Mouse (Mus musculus): ENCODE data around the gene Irf5. TPM values are rescaled to one million over a fixed set of nuclear protein-coding genes. Genes with fewer than 3 reads are reported as not detected.
"Not testable (repeated sequence)": the region's sequence is repeated elsewhere in the genome, so short reads cannot be mapped to it uniquely, and the experiment has no call there.

Gene Irf5
- polyA plus RNA-seq, 1 experiment from 2014 or later = 6.2 TPM

- no peak overlapping the region for H3K4me3 ChIP-seq
- H3K27ac ChIP-seq = no peak overlapping the region
- H3K27me3 ChIP-seq = no peaks in the 10 kb centered on the region
- H3K9ac ChIP-seq = no peak overlapping the region
- WGBS = 36% methylated on average over 2 of the region's 2 CpGs
- ATAC-seq (ENCODE audit: borderline replicate concordance, extremely low read depth, low FRiP score, low TSS enrichment) = no peak
- no peaks in the 10 kb centered on the region for H3K4me1 ChIP-seq
- no peaks in the 10 kb centered on the region for H3K9me3 ChIP-seq
- peaks cover 76% of the 10 kb centered on the region for H3K36me3 ChIP-seq
- H3K4me2 ChIP-seq = no peak overlapping the region
Observed at GRCm38 (mm10) chr6:29552526-29552925, 26.1 kb downstream of the Irf5 start.

- Histone ChIP-seq H3K4me3 (no peak overlapping the region), H3K4me1 (no peaks in the 10 kb centered on the region), H3K9ac (no peak overlapping the region), H3K4me2 (no peak overlapping the region), H3K36me3 (peaks cover 66% of the 10 kb centered on the region), H3K27ac (no peak overlapping the region), H3K27me3 (no peaks in the 10 kb centered on the region), H3K9me3 (no peaks in the 10 kb centered on the region)
- WGBS = 86% methylated on average over 2 of the region's 2 CpGs
- no peak for ATAC-seq (ENCODE audit: borderline replicate concordance, extremely low read depth, low FRiP score, low TSS enrichment)
Observed at GRCm38 (mm10) chr6:29557112-29557511, 30.7 kb downstream of the Irf5 start.

- not testable (repeated sequence) for H3K9ac ChIP-seq; ATAC-seq (ENCODE audit: borderline replicate concordance, extremely low read depth, low FRiP score, low TSS enrichment); H3K9me3 ChIP-seq; H3K27me3 ChIP-seq; H3K4me2 ChIP-seq; H3K4me3 ChIP-seq; H3K27ac ChIP-seq; H3K4me1 ChIP-seq
- 91% methylated on average over 3 of the region's 3 CpGs for WGBS
- peaks cover 70% of the 10 kb centered on the region for H3K36me3 ChIP-seq
Observed at GRCm38 (mm10) chr6:29576388-29576787, 50.0 kb downstream of the Irf5 start.

GRCm38 (mm10) chr6:29580770-29581169, 54.3 kb downstream of the Irf5 start:
- Histone ChIP-seq H3K27me3 (no peaks in the 10 kb centered on the region), H3K4me1 (no peaks in the 10 kb centered on the region), H3K27ac (no peak overlapping the region), H3K36me3 (peaks cover 69% of the 10 kb centered on the region), H3K4me3 (no peak overlapping the region), H3K4me2 (no peak overlapping the region), H3K9me3 (peaks cover 4% of the 10 kb centered on the region; the same call in 1 of the 2 replicates), H3K9ac (no peak overlapping the region)
- WGBS = 78% methylated on average over 1 of the region's 1 CpGs
- ATAC-seq (ENCODE audit: borderline replicate concordance, extremely low read depth, low FRiP score, low TSS enrichment) = no peak

- H3K27ac ChIP-seq = no peak overlapping the region
- peaks cover 4% of the 10 kb centered on the region; the same call in 1 of the 2 replicates for H3K9me3 ChIP-seq
- no peaks in the 10 kb centered on the region for H3K27me3 ChIP-seq
- peaks cover 70% of the 10 kb centered on the region for H3K36me3 ChIP-seq
- WGBS = 96% methylated on average over 3 of the region's 3 CpGs
- no peak overlapping the region for H3K9ac ChIP-seq
- no peak overlapping the region for H3K4me3 ChIP-seq
- H3K4me1 ChIP-seq = no peaks in the 10 kb centered on the region
- H3K4me2 ChIP-seq = no peak overlapping the region
- no peak for ATAC-seq (ENCODE audit: borderline replicate concordance, extremely low read depth, low FRiP score, low TSS enrichment)
Observed at GRCm38 (mm10) chr6:29581202-29581601, 54.8 kb downstream of the Irf5 start.

Other genes with a start within 250 kb of the Irf5 start
- gene Fam71f2, start 247.0 kb upstream of the Irf5 start, polyA plus RNA-seq (2015; fragmentation: Nextera tagmentation; extraction: Ambion mirVana) = 0.51 and 0.68 TPM in 2 replicates
- 0.11 TPM in 1 of 2 replicates, not detected in the other for gene Fam71f1, start 207.5 kb upstream of the Irf5 start, polyA plus RNA-seq (2015; fragmentation: Nextera tagmentation; extraction: Ambion mirVana)
- gene Calu, start 178.6 kb upstream of the Irf5 start, polyA plus RNA-seq (2015; fragmentation: Nextera tagmentation; extraction: Ambion mirVana) = 427 and 444 TPM in 2 replicates
- gene Opn1sw, start 138.2 kb upstream of the Irf5 start, polyA plus RNA-seq (2015; fragmentation: Nextera tagmentation; extraction: Ambion mirVana) = 0.44 and 0.77 TPM in 2 replicates
- 7.8 and 9.1 TPM in 2 replicates for gene Ccdc136, start 130.3 kb upstream of the Irf5 start, polyA plus RNA-seq (2015; fragmentation: Nextera tagmentation; extraction: Ambion mirVana)
- 5.8 and 6.7 TPM in 2 replicates for gene Flnc, start 93.4 kb upstream of the Irf5 start, polyA plus RNA-seq (2015; fragmentation: Nextera tagmentation; extraction: Ambion mirVana)
- 201 and 209 TPM in 2 replicates for gene Atp6v1f, start 58.9 kb upstream of the Irf5 start, polyA plus RNA-seq (2015; fragmentation: Nextera tagmentation; extraction: Ambion mirVana)
- gene Atp6v1fnb, start 55.2 kb upstream of the Irf5 start, polyA plus RNA-seq (2015; fragmentation: Nextera tagmentation; extraction: Ambion mirVana) = not detected in 2 replicates
- 14.0 and 14.1 TPM in 2 replicates for gene Kcp, start 18.7 kb upstream of the Irf5 start, polyA plus RNA-seq (2015; fragmentation: Nextera tagmentation; extraction: Ambion mirVana)
- gene Tnpo3, start 83.3 kb downstream of the Irf5 start, polyA plus RNA-seq (2015; fragmentation: Nextera tagmentation; extraction: Ambion mirVana) = 81.8 and 83.2 TPM in 2 replicates
- 4.4 and 5.0 TPM in 2 replicates for gene Tspan33, start 167.6 kb downstream of the Irf5 start, polyA plus RNA-seq (2015; fragmentation: Nextera tagmentation; extraction: Ambion mirVana)
- gene Smo, start 208.9 kb downstream of the Irf5 start, polyA plus RNA-seq (2015; fragmentation: Nextera tagmentation; extraction: Ambion mirVana) = 39.2 and 41.6 TPM in 2 replicates
- 8.2 and 9.5 TPM in 2 replicates for gene Ahcyl2, start 241.4 kb downstream of the Irf5 start, polyA plus RNA-seq (2015; fragmentation: Nextera tagmentation; extraction: Ambion mirVana)

Measured in lung, embryonic 15.5 days (tissue).